Mouse (Mus musculus): ENCODE measurements around the gene Cotl1. TPM values are rescaled to one million over a fixed set of nuclear protein-coding genes. Genes with fewer than 3 reads are reported as not detected.

Gene Cotl1
- polyA plus RNA-seq, 2 experiments, result 147 to 212 TPM

DNA sequence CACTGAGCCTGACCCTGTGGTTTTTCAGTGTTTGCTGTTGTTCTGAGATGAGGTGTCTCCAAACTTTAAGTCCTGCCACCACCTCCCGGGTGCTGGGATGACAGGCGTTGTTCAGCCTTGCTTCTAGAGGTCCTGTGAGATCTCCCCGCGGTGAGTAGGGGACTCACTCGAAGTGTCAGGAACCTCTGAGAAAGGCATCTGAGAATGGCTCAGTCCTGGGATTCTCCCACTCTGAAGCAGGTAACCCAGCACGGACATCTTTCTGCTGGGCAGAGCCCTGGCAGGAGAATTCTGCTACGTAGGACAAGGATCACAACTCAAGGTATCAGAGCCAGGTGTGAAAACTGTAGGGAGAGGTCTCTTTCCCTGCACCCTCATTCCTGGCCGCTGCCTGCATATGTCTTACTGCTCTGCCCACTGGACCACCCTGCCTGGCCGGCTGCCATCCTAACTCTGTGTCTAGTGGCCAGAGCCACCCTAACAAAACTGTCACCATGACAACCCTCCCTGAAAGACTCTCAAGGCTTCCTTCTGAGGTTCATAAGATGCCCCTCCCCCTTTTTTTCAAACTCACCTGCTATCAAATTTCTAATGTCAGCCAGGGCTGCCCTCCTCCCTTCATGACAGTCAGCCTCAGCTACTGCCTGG is 59.8 kb downstream of the Cotl1 start:
- Histone ChIP-seq H3K36me3 (ENCODE audit: control insufficient read depth, insufficient read depth, low read length) (no peaks in the 10 kb centered on the region), H3K27ac (replicated peaks; ENCODE audit: low read depth, low read length) (no peak overlapping the region), H3K9ac (ENCODE audit: low read depth, low read length, severe bottlenecking) (no peak overlapping the region), H3K4me1 (ENCODE audit: control insufficient read depth, insufficient read depth, low read length) (peaks cover 17% of the 10 kb centered on the region; the same call in 1 of the 2 replicates), H3K4me2 (replicated peaks; ENCODE audit: low read depth, low read length, severe bottlenecking) (no peak overlapping the region), H3K9me3 (ENCODE audit: control insufficient read depth, low read length) (no peaks in the 10 kb centered on the region), H3K4me3 (replicated peaks; ENCODE audit: low read length) (no peak overlapping the region), H3K27me3 (ENCODE audit: control insufficient read depth, insufficient read depth, low read length) (no peaks in the 10 kb centered on the region)
- 76% methylated on average over 9 of the region's 9 CpGs for WGBS
- DNase-seq (ENCODE audit: low spot score) (no peak), ATAC-seq (ENCODE audit: low FRiP score, low read depth) (no peak)
- no peak for TF ChIP-seq POLR2A (IDR thresholded peaks at IDR 0.05; ENCODE audit: borderline replicate concordance, extremely low read depth, insufficient read depth, insufficient read length)

DNA sequence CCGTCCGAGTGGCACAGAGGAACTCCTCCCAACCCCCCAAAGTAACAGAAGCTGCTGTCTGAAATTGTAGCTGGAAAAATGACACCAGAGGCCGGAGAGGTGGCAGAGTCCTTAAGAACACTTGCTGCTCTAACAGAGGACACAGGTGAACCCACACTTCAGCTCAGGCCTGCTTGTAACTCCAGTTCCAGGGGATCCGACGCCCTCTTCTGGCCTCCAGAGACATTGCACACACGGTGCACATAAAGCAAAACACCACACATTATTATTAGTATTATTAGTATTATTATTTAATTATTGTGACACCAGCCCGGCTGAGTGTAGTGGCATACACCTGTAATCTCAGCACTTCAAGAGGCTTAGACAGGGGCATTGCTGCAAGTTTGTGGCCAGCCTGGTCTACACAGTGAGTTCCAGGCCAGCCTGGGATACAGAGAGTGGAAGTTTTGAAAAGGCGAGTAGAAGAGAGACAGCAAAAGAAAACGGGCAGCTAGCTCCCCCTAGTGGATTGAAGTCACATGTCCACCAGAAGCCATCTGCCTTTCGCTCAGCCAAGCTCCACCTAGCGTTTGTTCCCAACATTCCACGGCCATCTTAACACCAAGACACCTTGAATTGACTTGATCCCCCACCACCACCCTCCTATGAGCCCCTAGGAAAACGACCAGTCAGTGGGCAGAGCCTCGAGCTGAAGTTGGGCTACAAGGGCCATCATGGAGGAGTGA is 61.2 kb downstream of the Cotl1 start:
- Histone ChIP-seq H3K4me2 (replicated peaks; ENCODE audit: low read depth, low read length, severe bottlenecking) (peak overlapping the region; percentile 56), H3K36me3 (ENCODE audit: control insufficient read depth, insufficient read depth, low read length) (no peaks in the 10 kb centered on the region), H3K4me1 (ENCODE audit: control insufficient read depth, insufficient read depth, low read length) (peaks cover 17% of the 10 kb centered on the region; the same call in 1 of the 2 replicates), H3K4me3 (replicated peaks; ENCODE audit: low read length) (0 out of 2 replicates have a peak overlapping the region, but pooled peaks have one; percentile 64), H3K27ac (replicated peaks; ENCODE audit: low read depth, low read length) (no peak overlapping the region; the same call in 1 of the 2 replicates), H3K9me3 (ENCODE audit: control insufficient read depth, low read length) (no peaks in the 10 kb centered on the region), H3K27me3 (ENCODE audit: control insufficient read depth, insufficient read depth, low read length) (no peaks in the 10 kb centered on the region), H3K9ac (ENCODE audit: low read depth, low read length, severe bottlenecking) (0 out of 2 replicates have a peak overlapping the region, but pooled peaks have one; percentile 8)
- DNase-seq (ENCODE audit: low spot score), result peak; percentile 87
- TF ChIP-seq POLR2A (IDR thresholded peaks at IDR 0.05; ENCODE audit: borderline replicate concordance, extremely low read depth, insufficient read depth, insufficient read length), result no peak
- WGBS, result 23% methylated on average over 14 of the region's 14 CpGs
- peak; percentile 6; the same call in 1 of the 2 replicates for ATAC-seq (ENCODE audit: low FRiP score, low read depth)

DNA sequence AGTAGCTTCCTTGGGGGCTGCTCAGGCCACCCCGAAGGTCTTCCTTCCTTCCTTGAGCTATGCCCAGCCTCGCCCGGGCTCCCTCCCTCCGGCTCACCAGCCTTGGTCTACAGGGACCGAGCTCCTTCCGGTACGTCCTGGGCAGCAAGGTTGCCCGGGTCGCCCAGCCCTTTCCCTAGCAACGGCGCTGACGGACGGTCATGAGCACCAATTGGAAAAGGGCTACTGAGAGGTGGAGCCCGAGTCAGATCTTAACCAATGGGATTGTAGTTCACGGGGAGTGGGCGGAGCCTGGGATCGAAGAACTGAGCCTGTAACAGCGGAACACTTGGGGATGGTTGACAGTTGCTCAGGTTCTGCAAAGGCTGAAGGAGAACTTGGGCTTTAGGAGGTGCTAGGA is 62.1 kb downstream of the Cotl1 start, which contains the start of gene Tldc1:
TSS of gene Tldc1 (minus strand) at position 154 of the 400 bp plus-strand sequence.
- Histone ChIP-seq H3K9me3 (ENCODE audit: control insufficient read depth, low read length) (no peaks in the 10 kb centered on the region), H3K27me3 (ENCODE audit: control insufficient read depth, insufficient read depth, low read length) (no peaks in the 10 kb centered on the region), H3K36me3 (ENCODE audit: control insufficient read depth, insufficient read depth, low read length) (0 out of 2 replicates have a peak, but pooled peaks cover under 1% of the 10 kb centered on the region), H3K9ac (ENCODE audit: low read depth, low read length, severe bottlenecking) (peak within 1 kb of the TSS; percentile 67), H3K4me3 (replicated peaks; ENCODE audit: low read length) (peak within 1 kb of the TSS; percentile 64), H3K4me2 (replicated peaks; ENCODE audit: low read depth, low read length, severe bottlenecking) (peak within 1 kb of the TSS; percentile 86), H3K4me1 (ENCODE audit: control insufficient read depth, insufficient read depth, low read length) (peaks cover 17% of the 10 kb centered on the region; the same call in 1 of the 2 replicates), H3K27ac (replicated peaks; ENCODE audit: low read depth, low read length) (peak within 1 kb of the TSS; percentile 81)
- 2% methylated on average over 18 of the region's 18 CpGs for WGBS
- ATAC-seq (ENCODE audit: low FRiP score, low read depth) (peak; percentile 96), DNase-seq (ENCODE audit: low spot score) (peak; percentile 97)
- TF ChIP-seq POLR2A (IDR thresholded peaks at IDR 0.05; ENCODE audit: borderline replicate concordance, extremely low read depth, insufficient read depth, insufficient read length), result peak; percentile 38; the same call in 1 of the 2 replicates

DNA sequence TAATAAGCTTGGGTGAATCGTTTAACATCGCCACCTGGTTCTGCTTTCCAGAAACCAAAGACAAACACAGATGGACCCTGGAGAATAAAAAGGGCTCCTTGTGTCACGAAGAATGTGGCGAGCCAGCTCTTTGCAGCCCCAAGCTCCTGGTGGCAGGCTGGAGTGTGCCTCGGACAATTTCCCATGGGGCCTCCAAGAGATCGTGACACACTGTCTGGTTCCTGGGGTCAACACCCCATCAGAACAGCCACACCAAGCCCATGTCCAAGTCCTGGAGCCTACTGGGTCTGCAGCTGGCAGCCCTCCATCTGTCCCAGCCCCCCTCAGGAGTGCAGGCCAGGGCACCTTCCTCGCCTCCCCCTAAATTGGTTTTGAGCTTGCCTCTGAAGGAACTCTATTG is 62.6 kb downstream of the Cotl1 start:
- H3K27ac ChIP-seq (replicated peaks; ENCODE audit: low read depth, low read length), result peak overlapping the region; percentile 81
- TF ChIP-seq POLR2A (IDR thresholded peaks at IDR 0.05; ENCODE audit: borderline replicate concordance, extremely low read depth, insufficient read depth, insufficient read length), result no peak
- H3K4me3 ChIP-seq (replicated peaks; ENCODE audit: low read length), result peak overlapping the region; percentile 64
- H3K36me3 ChIP-seq (ENCODE audit: control insufficient read depth, insufficient read depth, low read length), result 0 out of 2 replicates have a peak, but pooled peaks cover 4% of the 10 kb centered on the region
- peak overlapping the region; percentile 67 for H3K9ac ChIP-seq (ENCODE audit: low read depth, low read length, severe bottlenecking)
- H3K4me1 ChIP-seq (ENCODE audit: control insufficient read depth, insufficient read depth, low read length), result peaks cover 17% of the 10 kb centered on the region; the same call in 1 of the 2 replicates
- ATAC-seq (ENCODE audit: low FRiP score, low read depth), result peak; percentile 7; the same call in 1 of the 2 replicates
- peak overlapping the region; percentile 86 for H3K4me2 ChIP-seq (replicated peaks; ENCODE audit: low read depth, low read length, severe bottlenecking)
- no peaks in the 10 kb centered on the region for H3K9me3 ChIP-seq (ENCODE audit: control insufficient read depth, low read length)
- no peaks in the 10 kb centered on the region for H3K27me3 ChIP-seq (ENCODE audit: control insufficient read depth, insufficient read depth, low read length)
- WGBS, result 18% methylated on average over 7 of the region's 7 CpGs
- DNase-seq (ENCODE audit: low spot score), result peak; percentile 16

DNA sequence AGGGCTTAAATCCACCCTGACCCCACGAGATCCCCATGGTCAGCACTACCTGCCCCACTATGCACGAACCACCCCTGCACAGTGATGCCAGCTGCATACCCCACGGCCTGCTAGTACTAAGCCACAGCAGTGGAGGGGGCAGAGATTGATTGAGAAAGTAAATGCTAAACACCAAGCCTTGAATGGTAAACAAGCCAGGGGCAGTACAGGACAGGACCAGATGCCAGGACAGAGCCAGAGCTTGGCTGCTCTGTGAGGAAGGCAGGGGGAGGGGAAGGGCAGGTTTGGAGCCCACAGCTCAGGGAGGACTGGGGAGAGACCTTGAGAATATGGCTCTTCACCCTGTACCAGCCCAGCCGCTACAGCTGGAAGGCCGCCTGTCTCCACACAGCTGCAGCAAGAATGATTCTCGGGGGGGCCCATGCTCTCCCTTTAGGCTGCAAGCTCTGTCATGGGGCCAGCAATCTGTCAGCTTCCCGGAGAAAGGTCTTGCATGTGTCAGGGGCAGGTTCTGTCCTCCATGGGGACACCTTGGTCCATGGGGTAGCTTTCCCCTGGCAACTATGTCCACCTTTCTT is 63.6 kb downstream of the Cotl1 start:
- Histone ChIP-seq H3K4me3 (replicated peaks; ENCODE audit: low read length) (no peak overlapping the region), H3K27ac (replicated peaks; ENCODE audit: low read depth, low read length) (no peak overlapping the region), H3K27me3 (ENCODE audit: control insufficient read depth, insufficient read depth, low read length) (no peaks in the 10 kb centered on the region), H3K9ac (ENCODE audit: low read depth, low read length, severe bottlenecking) (no peak overlapping the region), H3K9me3 (ENCODE audit: control insufficient read depth, low read length) (no peaks in the 10 kb centered on the region), H3K4me2 (replicated peaks; ENCODE audit: low read depth, low read length, severe bottlenecking) (no peak overlapping the region), H3K36me3 (ENCODE audit: control insufficient read depth, insufficient read depth, low read length) (peaks cover 8% of the 10 kb centered on the region), H3K4me1 (ENCODE audit: control insufficient read depth, insufficient read depth, low read length) (peaks cover 17% of the 10 kb centered on the region; the same call in 1 of the 2 replicates)
- ATAC-seq (ENCODE audit: low FRiP score, low read depth) (no peak), DNase-seq (ENCODE audit: low spot score) (no peak)
- no peak for TF ChIP-seq POLR2A (IDR thresholded peaks at IDR 0.05; ENCODE audit: borderline replicate concordance, extremely low read depth, insufficient read depth, insufficient read length)
- 90% methylated on average over 5 of the region's 7 CpGs for WGBS

All from limb, embryonic 14.5 days (tissue).